Mouse (Mus musculus) induced T-regulatory cell, adult 2 months (primary cell): ENCODE measurements around the gene Med1.
"Not testable (repeated sequence)": the region's sequence is repeated elsewhere in the genome, so short reads cannot be mapped to it uniquely, and the experiment has no call there.

Experiments used
- DNase-seq: peaks from one replicate; pipeline ENCODE4 v3.0.0-alpha.2; 2012; ENCODE audit warnings: low read depth

Gene Med1

GRCm38 (mm10) chr11:98192901-98193805 is at the start of gene Med1:
TSS of gene Med1 (minus strand) at chr11:98193293.
- DNase-seq, result peak; percentile 99

GRCm38 (mm10) chr11:98238995-98239394 is 45.9 kb upstream of the Med1 start:
- DNase-seq, result no peak

GRCm38 (mm10) chr11:98238416-98238815 is 45.3 kb upstream of the Med1 start:
- peak; percentile 18 for DNase-seq

GRCm38 (mm10) chr11:98226349-98226748 is 33.3 kb upstream of the Med1 start:
- DNase-seq, result no peak

- no peak for DNase-seq
These were observed 20.2 kb upstream of the Med1 start for GRCm38 (mm10) chr11:98213311-98213710.

GRCm38 (mm10) chr11:98209661-98210060 is 16.6 kb upstream of the Med1 start:
- DNase-seq, result not testable (repeated sequence)

- DNase-seq, result peak; percentile 37
These were observed 13.2 kb upstream of the Med1 start for GRCm38 (mm10) chr11:98206281-98206680.

GRCm38 (mm10) chr11:98205463-98205862 is 12.4 kb upstream of the Med1 start:
- no peak for DNase-seq

- peak; percentile 54 for DNase-seq
These were observed 10.9 kb upstream of the Med1 start for GRCm38 (mm10) chr11:98203931-98204421.

GRCm38 (mm10) chr11:98203351-98203911 is 10.3 kb upstream of the Med1 start:
- no peak for DNase-seq

- peak; percentile 99 for DNase-seq
These were observed 9.7 kb upstream of the Med1 start, which contains the start of gene Cdk12 for GRCm38 (mm10) chr11:98202641-98203350. TSS of gene Cdk12 (plus strand) at chr11:98203059.

- peak; percentile 67 for DNase-seq
These were observed 8.9 kb upstream of the Med1 start for GRCm38 (mm10) chr11:98201791-98202640.

GRCm38 (mm10) chr11:98190820-98191219 is 2.3 kb downstream of the Med1 start:
- DNase-seq, result no peak

- DNase-seq, result no peak
These were observed 5.3 kb downstream of the Med1 start for GRCm38 (mm10) chr11:98187640-98188395.

- not testable (repeated sequence) for DNase-seq
These were observed 10.9 kb downstream of the Med1 start for GRCm38 (mm10) chr11:98182149-98182548.

GRCm38 (mm10) chr11:98168400-98168799 is 24.7 kb downstream of the Med1 start:
- DNase-seq, result no peak

- DNase-seq, result no peak
These were observed 38.0 kb downstream of the Med1 start for GRCm38 (mm10) chr11:98155094-98155493.

- no peak for DNase-seq
These were observed 42.4 kb downstream of the Med1 start for GRCm38 (mm10) chr11:98150625-98151156.

- DNase-seq, result peak; percentile 95
These were observed 43.1 kb downstream of the Med1 start, which contains the start of gene Fbxl20 for GRCm38 (mm10) chr11:98149786-98150624. TSS of gene Fbxl20 (minus strand) at chr11:98150403.
